Mouse (Mus musculus): ENCODE data around the gene Olfr251. TPM values are rescaled to one million over a fixed set of nuclear protein-coding genes. Genes with fewer than 3 reads are reported as not detected.
"Not testable (repeated sequence)": the region's sequence is repeated elsewhere in the genome, so short reads cannot be mapped to it uniquely, and the experiment has no call there.

Gene Olfr251
- polyA plus RNA-seq (2016; fragmentation: Nextera tagmentation; extraction: Ambion mirVana) = not detected in 2 replicates

GRCm38 (mm10) chr9:38376786-38377185 is at the start of gene Olfr251:
Gene Olfr251 (plus strand): TSS chr9:38377086.
- DNase-seq (ENCODE audit: extremely low spot score, low spot score) = no peak
- H3K9me3 ChIP-seq = no peaks in the 10 kb centered on the region
- H3K36me3 ChIP-seq (replicated peaks) = no peaks in the 10 kb centered on the region
- 78% methylated on average over 2 of the region's 2 CpGs for WGBS
- H3K4me3 ChIP-seq = no peak within 1 kb of the TSS
- H3K4me1 ChIP-seq = no peaks in the 10 kb centered on the region
- H3K27me3 ChIP-seq (ENCODE audit: poor library complexity, severe bottlenecking) = no peaks in the 10 kb centered on the region
- H3K27ac ChIP-seq = no peak within 1 kb of the TSS

GRCm38 (mm10) chr9:38328760-38329159 is 48.1 kb upstream of the Olfr251 start, which contains the start of gene Olfr25:
Gene Olfr25 (plus strand): TSS chr9:38329060.
- no peak for DNase-seq (ENCODE audit: extremely low spot score, low spot score)
- no peaks in the 10 kb centered on the region for H3K9me3 ChIP-seq
- no peaks in the 10 kb centered on the region for H3K36me3 ChIP-seq (replicated peaks)
- 87% methylated on average over 3 of the region's 3 CpGs for WGBS
- H3K4me3 ChIP-seq = no peak within 1 kb of the TSS
- no peak within 1 kb of the TSS for H3K27ac ChIP-seq
- no peaks in the 10 kb centered on the region for H3K27me3 ChIP-seq (ENCODE audit: poor library complexity, severe bottlenecking)
- H3K4me1 ChIP-seq = no peaks in the 10 kb centered on the region

- Histone ChIP-seq H3K9me3 (no peaks in the 10 kb centered on the region), H3K27me3 (ENCODE audit: poor library complexity, severe bottlenecking) (no peaks in the 10 kb centered on the region), H3K27ac (no peak within 1 kb of the TSS), H3K36me3 (replicated peaks) (no peaks in the 10 kb centered on the region), H3K4me1 (no peaks in the 10 kb centered on the region), H3K4me3 (no peak within 1 kb of the TSS)
- no peak for DNase-seq (ENCODE audit: extremely low spot score, low spot score)
- 91% methylated on average over 4 of the region's 4 CpGs for WGBS
Measured at GRCm38 (mm10) chr9:38348111-38348510, 28.8 kb upstream of the Olfr251 start, which contains the start of gene Olfr898. Gene Olfr898 (plus strand): TSS chr9:38348411.

GRCm38 (mm10) chr9:38366596-38366995 is 10.3 kb upstream of the Olfr251 start, which contains the start of gene Olfr250:
Gene Olfr250 (plus strand): TSS chr9:38366896.
- H3K4me1 ChIP-seq = no peaks in the 10 kb centered on the region
- no peaks in the 10 kb centered on the region for H3K27me3 ChIP-seq (ENCODE audit: poor library complexity, severe bottlenecking)
- no peak within 1 kb of the TSS for H3K27ac ChIP-seq
- DNase-seq (ENCODE audit: extremely low spot score, low spot score) = no peak
- H3K4me3 ChIP-seq = no peak within 1 kb of the TSS
- 88% methylated on average over 2 of the region's 2 CpGs for WGBS
- H3K36me3 ChIP-seq (replicated peaks) = no peaks in the 10 kb centered on the region
- H3K9me3 ChIP-seq = no peaks in the 10 kb centered on the region

- H3K9me3 ChIP-seq = no peaks in the 10 kb centered on the region
- 88% methylated on average over 1 of the region's 1 CpGs for WGBS
Measured at GRCm38 (mm10) chr9:38401398-38401797, 24.5 kb downstream of the Olfr251 start, which contains the start of gene Olfr147. Gene Olfr147 (plus strand): TSS chr9:38401698.

GRCm38 (mm10) chr9:38407502-38407901 is 30.6 kb downstream of the Olfr251 start:
- H3K4me3 ChIP-seq; H3K4me1 ChIP-seq; DNase-seq (ENCODE audit: extremely low spot score, low spot score); H3K27ac ChIP-seq; H3K27me3 ChIP-seq (ENCODE audit: poor library complexity, severe bottlenecking); H3K9me3 ChIP-seq; H3K36me3 ChIP-seq (replicated peaks): not testable (repeated sequence)
- 96% methylated on average over 3 of the region's 3 CpGs for WGBS

More at GRCm38 (mm10) chr9:38401398-38401797, 24.5 kb downstream of the Olfr251 start, which contains the start of gene Olfr147:
- Histone ChIP-seq H3K4me3 (no peak within 1 kb of the TSS), H3K36me3 (replicated peaks) (no peaks in the 10 kb centered on the region), H3K27me3 (ENCODE audit: poor library complexity, severe bottlenecking) (no peaks in the 10 kb centered on the region), H3K4me1 (no peaks in the 10 kb centered on the region), H3K27ac (no peak within 1 kb of the TSS)
- DNase-seq (ENCODE audit: extremely low spot score, low spot score) = no peak

GRCm38 (mm10) chr9:38413502-38413901 is 36.6 kb downstream of the Olfr251 start:
- 96% methylated on average over 14 of the region's 14 CpGs for WGBS
- DNase-seq (ENCODE audit: extremely low spot score, low spot score); H3K27me3 ChIP-seq (ENCODE audit: poor library complexity, severe bottlenecking); H3K4me3 ChIP-seq; H3K4me1 ChIP-seq; H3K27ac ChIP-seq; H3K36me3 ChIP-seq (replicated peaks): not testable (repeated sequence)
- H3K9me3 ChIP-seq = peaks cover 25% of the 10 kb centered on the region; the same call in 1 of the 2 replicates

- Histone ChIP-seq H3K4me3 (no peak overlapping the region), H3K27me3 (ENCODE audit: poor library complexity, severe bottlenecking) (no peaks in the 10 kb centered on the region), H3K9me3 (no peaks in the 10 kb centered on the region; the same call in 1 of the 2 replicates), H3K36me3 (replicated peaks) (no peaks in the 10 kb centered on the region), H3K27ac (no peak overlapping the region), H3K4me1 (no peaks in the 10 kb centered on the region)
- DNase-seq (ENCODE audit: extremely low spot score, low spot score) = no peak
Measured at GRCm38 (mm10) chr9:38423801-38424200, 46.9 kb downstream of the Olfr251 start.

GRCm38 (mm10) chr9:38427026-38427425 is 50.1 kb downstream of the Olfr251 start:
- no peak for DNase-seq (ENCODE audit: extremely low spot score, low spot score)
- WGBS = 55% methylated on average over 1 of the region's 1 CpGs
- Histone ChIP-seq H3K4me3 (no peak overlapping the region), H3K4me1 (no peaks in the 10 kb centered on the region), H3K9me3 (no peaks in the 10 kb centered on the region), H3K36me3 (replicated peaks) (no peaks in the 10 kb centered on the region), H3K27me3 (ENCODE audit: poor library complexity, severe bottlenecking) (no peaks in the 10 kb centered on the region), H3K27ac (no peak overlapping the region)

GRCm38 (mm10) chr9:38429155-38429554 is 52.3 kb downstream of the Olfr251 start, which contains the start of gene Olfr901:
Gene Olfr901 (plus strand): TSS chr9:38429455.
- 94% methylated on average over 1 of the region's 1 CpGs for WGBS
- no peak within 1 kb of the TSS for H3K27ac ChIP-seq
- no peak for DNase-seq (ENCODE audit: extremely low spot score, low spot score)
- H3K4me3 ChIP-seq = no peak within 1 kb of the TSS
- no peaks in the 10 kb centered on the region for H3K36me3 ChIP-seq (replicated peaks)
- H3K27me3 ChIP-seq (ENCODE audit: poor library complexity, severe bottlenecking) = no peaks in the 10 kb centered on the region
- no peaks in the 10 kb centered on the region for H3K9me3 ChIP-seq
- H3K4me1 ChIP-seq = no peaks in the 10 kb centered on the region

Other genes starting within 250 kb of the Olfr251 start
- not detected in 2 replicates for gene Olfr890, start 234.6 kb upstream of the Olfr251 start, polyA plus RNA-seq (2016; fragmentation: Nextera tagmentation; extraction: Ambion mirVana)
- gene Olfr891, start 196.3 kb upstream of the Olfr251 start, polyA plus RNA-seq (2016; fragmentation: Nextera tagmentation; extraction: Ambion mirVana) = not detected in 2 replicates
- gene Olfr893, start 168.7 kb upstream of the Olfr251 start, polyA plus RNA-seq (2016; fragmentation: Nextera tagmentation; extraction: Ambion mirVana) = not detected in 2 replicates
- not detected in 2 replicates for gene Olfr894, start 159.0 kb upstream of the Olfr251 start, polyA plus RNA-seq (2016; fragmentation: Nextera tagmentation; extraction: Ambion mirVana)
- not detected in 2 replicates for gene Olfr143, start 124.3 kb upstream of the Olfr251 start, polyA plus RNA-seq (2016; fragmentation: Nextera tagmentation; extraction: Ambion mirVana)
- not detected in 2 replicates for gene Olfr895, start 109.2 kb upstream of the Olfr251 start, polyA plus RNA-seq (2016; fragmentation: Nextera tagmentation; extraction: Ambion mirVana)
- gene Olfr896-ps1, start 86.0 kb upstream of the Olfr251 start, polyA plus RNA-seq (2016; fragmentation: Nextera tagmentation; extraction: Ambion mirVana) = not detected in 2 replicates
- not detected in 2 replicates for gene Olfr25, start 48.0 kb upstream of the Olfr251 start, polyA plus RNA-seq (2016; fragmentation: Nextera tagmentation; extraction: Ambion mirVana)
- not detected in 2 replicates for gene Olfr898, start 28.7 kb upstream of the Olfr251 start, polyA plus RNA-seq (2016; fragmentation: Nextera tagmentation; extraction: Ambion mirVana)
- gene Olfr250, start 10.2 kb upstream of the Olfr251 start, polyA plus RNA-seq (2016; fragmentation: Nextera tagmentation; extraction: Ambion mirVana) = not detected in 2 replicates
- gene Olfr147, start 24.6 kb downstream of the Olfr251 start, polyA plus RNA-seq (2016; fragmentation: Nextera tagmentation; extraction: Ambion mirVana) = not detected in 2 replicates
- gene Olfr901, start 52.4 kb downstream of the Olfr251 start, polyA plus RNA-seq (2016; fragmentation: Nextera tagmentation; extraction: Ambion mirVana) = not detected in 2 replicates
- gene Olfr902, start 70.6 kb downstream of the Olfr251 start, polyA plus RNA-seq (2016; fragmentation: Nextera tagmentation; extraction: Ambion mirVana) = not detected in 2 replicates
- not detected in 2 replicates for gene Olfr904, start 86.1 kb downstream of the Olfr251 start, polyA plus RNA-seq (2016; fragmentation: Nextera tagmentation; extraction: Ambion mirVana)
- not detected in 2 replicates for gene Olfr905, start 94.0 kb downstream of the Olfr251 start, polyA plus RNA-seq (2016; fragmentation: Nextera tagmentation; extraction: Ambion mirVana)
- not detected in 2 replicates for gene Olfr906, start 110.0 kb downstream of the Olfr251 start, polyA plus RNA-seq (2016; fragmentation: Nextera tagmentation; extraction: Ambion mirVana)
- not detected in 2 replicates for gene Olfr907, start 118.7 kb downstream of the Olfr251 start, polyA plus RNA-seq (2016; fragmentation: Nextera tagmentation; extraction: Ambion mirVana)
- gene Olfr911-ps1, start 144.5 kb downstream of the Olfr251 start, polyA plus RNA-seq (2016; fragmentation: Nextera tagmentation; extraction: Ambion mirVana) = not detected in 2 replicates
- gene Olfr910, start 160.8 kb downstream of the Olfr251 start, polyA plus RNA-seq (2016; fragmentation: Nextera tagmentation; extraction: Ambion mirVana) = not detected in 2 replicates
- not detected in 2 replicates for gene Olfr912, start 203.1 kb downstream of the Olfr251 start, polyA plus RNA-seq (2016; fragmentation: Nextera tagmentation; extraction: Ambion mirVana)
- gene Olfr913, start 215.7 kb downstream of the Olfr251 start, polyA plus RNA-seq (2016; fragmentation: Nextera tagmentation; extraction: Ambion mirVana) = not detected in 2 replicates
- not detected in 2 replicates for gene Olfr914, start 228.0 kb downstream of the Olfr251 start, polyA plus RNA-seq (2016; fragmentation: Nextera tagmentation; extraction: Ambion mirVana)

Measured in forebrain, embryonic 10.5 days (tissue).